Mouse (Mus musculus): Measurements from ENCODE around the gene Ergic1. TPM values are rescaled to one million over a fixed set of nuclear protein-coding genes. Genes with fewer than 3 reads are reported as not detected.

The Ergic1 gene
- polyA plus RNA-seq (2015; fragmentation: Nextera tagmentation; extraction: Ambion mirVana), result 35.2 and 37.0 TPM in 2 replicates

- Histone ChIP-seq H3K36me3 (peaks cover 21% of the 10 kb centered on the region), H3K27me3 (peaks cover 6% of the 10 kb centered on the region; the same call in 1 of the 2 replicates), H3K4me2 (peak within 1 kb of the TSS; percentile 92), H3K27ac (peak within 1 kb of the TSS; percentile 47; the same call in 1 of the 2 replicates), H3K4me3 (replicated peaks) (peak within 1 kb of the TSS; percentile 70), H3K9me3 (replicated peaks) (0 out of 2 replicates have a peak, but pooled peaks cover 2% of the 10 kb centered on the region), H3K4me1 (replicated peaks) (peaks cover 63% of the 10 kb centered on the region), H3K9ac (peak within 1 kb of the TSS; percentile 79)
- DNase-seq (peak; percentile 75), ATAC-seq (ENCODE audit: low read depth) (peak; percentile 92)
- under 1% methylated on average over 35 of the region's 36 CpGs for WGBS (ENCODE audit: insufficient replicate concordance)
Observed at GRCm38 (mm10) chr17:26561290-26561640, at the start of gene Ergic1. Gene Ergic1, plus strand, starts transcription at chr17:26561489.

GRCm38 (mm10) chr17:26511816-26512774 lies 49.2 kb upstream of the Ergic1 start:
- Histone ChIP-seq H3K4me1 (replicated peaks) (peaks cover 85% of the 10 kb centered on the region), H3K27me3 (no peaks in the 10 kb centered on the region), H3K9me3 (replicated peaks) (no peaks in the 10 kb centered on the region), H3K36me3 (peaks cover 4% of the 10 kb centered on the region), H3K4me2 (0 out of 2 replicates have a peak overlapping the region, but pooled peaks have one; percentile 0), H3K4me3 (replicated peaks) (no peak overlapping the region), H3K9ac (peak overlapping the region; percentile 99), H3K27ac (peak overlapping the region; percentile 99)
- WGBS (ENCODE audit: insufficient replicate concordance), result 70% methylated on average over 7 of the region's 7 CpGs
- DNase-seq, result no peak
- ATAC-seq (ENCODE audit: low read depth), result no peak

- 62% methylated on average over 7 of the region's 7 CpGs for WGBS (ENCODE audit: insufficient replicate concordance)
Observed at GRCm38 (mm10) chr17:26512961-26513360, 48.3 kb upstream of the Ergic1 start.

GRCm38 (mm10) chr17:26513459-26514290 lies 47.6 kb upstream of the Ergic1 start:
- Histone ChIP-seq H3K4me2 (peak overlapping the region; percentile 73), H3K27ac (peak overlapping the region; percentile 99), H3K9ac (peak overlapping the region; percentile 99), H3K36me3 (no peaks in the 10 kb centered on the region), H3K4me1 (replicated peaks) (peaks cover 86% of the 10 kb centered on the region), H3K4me3 (replicated peaks) (no peak overlapping the region), H3K27me3 (no peaks in the 10 kb centered on the region), H3K9me3 (replicated peaks) (no peaks in the 10 kb centered on the region)
- DNase-seq (no peak), ATAC-seq (ENCODE audit: low read depth) (peak; percentile 32)
- 52% methylated on average over 6 of the region's 6 CpGs for WGBS (ENCODE audit: insufficient replicate concordance)

More at GRCm38 (mm10) chr17:26512961-26513360, 48.3 kb upstream of the Ergic1 start:
- Histone ChIP-seq H3K27ac (peak overlapping the region; percentile 99), H3K4me1 (replicated peaks) (peaks cover 86% of the 10 kb centered on the region), H3K4me2 (0 out of 2 replicates have a peak overlapping the region, but pooled peaks have one; percentile 0), H3K9me3 (replicated peaks) (no peaks in the 10 kb centered on the region), H3K4me3 (replicated peaks) (no peak overlapping the region), H3K9ac (peak overlapping the region; percentile 99), H3K36me3 (no peaks in the 10 kb centered on the region), H3K27me3 (no peaks in the 10 kb centered on the region)
- no peak for DNase-seq
- no peak for ATAC-seq (ENCODE audit: low read depth)

GRCm38 (mm10) chr17:26514581-26515030 lies 46.7 kb upstream of the Ergic1 start:
- Histone ChIP-seq H3K4me2 (peak overlapping the region; percentile 73), H3K4me1 (replicated peaks) (peaks cover 80% of the 10 kb centered on the region), H3K9me3 (replicated peaks) (no peaks in the 10 kb centered on the region), H3K4me3 (replicated peaks) (peak overlapping the region; percentile 37), H3K27me3 (no peaks in the 10 kb centered on the region), H3K9ac (peak overlapping the region; percentile 99), H3K27ac (peak overlapping the region; percentile 99), H3K36me3 (no peaks in the 10 kb centered on the region)
- ATAC-seq (ENCODE audit: low read depth) (peak; percentile 91), DNase-seq (peak; percentile 86)
- WGBS (ENCODE audit: insufficient replicate concordance), result 12% methylated on average over 3 of the region's 3 CpGs

GRCm38 (mm10) chr17:26515675-26516074 lies 45.6 kb upstream of the Ergic1 start:
- peak overlapping the region; percentile 99 for H3K27ac ChIP-seq
- H3K9me3 ChIP-seq (replicated peaks), result no peaks in the 10 kb centered on the region
- DNase-seq (no peak), ATAC-seq (ENCODE audit: low read depth) (no peak)
- no peak overlapping the region for H3K9ac ChIP-seq
- WGBS (ENCODE audit: insufficient replicate concordance), result 90% methylated on average over 4 of the region's 4 CpGs
- H3K36me3 ChIP-seq, result no peaks in the 10 kb centered on the region
- H3K4me2 ChIP-seq, result no peak overlapping the region
- H3K4me1 ChIP-seq (replicated peaks), result peaks cover 69% of the 10 kb centered on the region
- no peaks in the 10 kb centered on the region for H3K27me3 ChIP-seq
- H3K4me3 ChIP-seq (replicated peaks), result no peak overlapping the region

- Histone ChIP-seq H3K36me3 (no peaks in the 10 kb centered on the region), H3K4me2 (no peak overlapping the region), H3K27me3 (no peaks in the 10 kb centered on the region), H3K4me3 (replicated peaks) (no peak overlapping the region), H3K4me1 (replicated peaks) (peaks cover 48% of the 10 kb centered on the region), H3K9me3 (replicated peaks) (no peaks in the 10 kb centered on the region), H3K9ac (no peak overlapping the region), H3K27ac (no peak overlapping the region; the same call in 1 of the 2 replicates)
- DNase-seq, result no peak
- 73% methylated on average over 3 of the region's 3 CpGs for WGBS (ENCODE audit: insufficient replicate concordance)
- no peak for ATAC-seq (ENCODE audit: low read depth)
Observed at GRCm38 (mm10) chr17:26518306-26518705, 43.0 kb upstream of the Ergic1 start.

GRCm38 (mm10) chr17:26522711-26523110 lies 38.6 kb upstream of the Ergic1 start:
- Histone ChIP-seq H3K27ac (no peak overlapping the region), H3K4me2 (no peak overlapping the region), H3K4me3 (replicated peaks) (no peak overlapping the region), H3K27me3 (no peaks in the 10 kb centered on the region), H3K4me1 (replicated peaks) (peaks cover 10% of the 10 kb centered on the region; the same call in 1 of the 2 replicates), H3K9me3 (replicated peaks) (no peaks in the 10 kb centered on the region), H3K36me3 (no peaks in the 10 kb centered on the region), H3K9ac (no peak overlapping the region)
- DNase-seq, result no peak
- no peak for ATAC-seq (ENCODE audit: low read depth)
- WGBS (ENCODE audit: insufficient replicate concordance), result 57% methylated on average over 4 of the region's 4 CpGs

GRCm38 (mm10) chr17:26524316-26524715 lies 37.0 kb upstream of the Ergic1 start:
- no peak overlapping the region for H3K9ac ChIP-seq
- no peak for DNase-seq
- H3K27ac ChIP-seq, result no peak overlapping the region
- H3K36me3 ChIP-seq, result no peaks in the 10 kb centered on the region
- no peak overlapping the region for H3K4me2 ChIP-seq
- no peak overlapping the region for H3K4me3 ChIP-seq (replicated peaks)
- H3K27me3 ChIP-seq, result no peaks in the 10 kb centered on the region; the same call in 1 of the 2 replicates
- no peak for ATAC-seq (ENCODE audit: low read depth)
- 0 out of 2 replicates have a peak, but pooled peaks cover 11% of the 10 kb centered on the region for H3K4me1 ChIP-seq (replicated peaks)
- H3K9me3 ChIP-seq (replicated peaks), result no peaks in the 10 kb centered on the region

- DNase-seq (no peak), ATAC-seq (ENCODE audit: low read depth) (no peak)
- Histone ChIP-seq H3K27me3 (peaks cover 4% of the 10 kb centered on the region; the same call in 1 of the 2 replicates), H3K9me3 (replicated peaks) (no peaks in the 10 kb centered on the region), H3K4me1 (replicated peaks) (0 out of 2 replicates have a peak, but pooled peaks cover 11% of the 10 kb centered on the region), H3K4me3 (replicated peaks) (no peak overlapping the region), H3K4me2 (no peak overlapping the region), H3K9ac (no peak overlapping the region), H3K27ac (no peak overlapping the region), H3K36me3 (no peaks in the 10 kb centered on the region)
- 68% methylated on average over 4 of the region's 4 CpGs for WGBS (ENCODE audit: insufficient replicate concordance)
Observed at GRCm38 (mm10) chr17:26524801-26525200, 36.5 kb upstream of the Ergic1 start.

GRCm38 (mm10) chr17:26525316-26525715 lies 36.0 kb upstream of the Ergic1 start:
- Histone ChIP-seq H3K9ac (no peak overlapping the region), H3K27ac (no peak overlapping the region), H3K4me2 (no peak overlapping the region), H3K36me3 (no peaks in the 10 kb centered on the region), H3K4me3 (replicated peaks) (no peak overlapping the region), H3K4me1 (replicated peaks) (0 out of 2 replicates have a peak, but pooled peaks cover 11% of the 10 kb centered on the region), H3K9me3 (replicated peaks) (no peaks in the 10 kb centered on the region), H3K27me3 (peaks cover 5% of the 10 kb centered on the region; the same call in 1 of the 2 replicates)
- DNase-seq (no peak), ATAC-seq (ENCODE audit: low read depth) (no peak)
- 80% methylated on average over 7 of the region's 7 CpGs for WGBS (ENCODE audit: insufficient replicate concordance)

Measured in liver, embryonic 13.5 days (tissue).